Mouse (Mus musculus) frontal cortex, adult 2 months (tissue): Measurements from ENCODE around the gene 6430571L13Rik. TPM values are rescaled to one million over a fixed set of nuclear protein-coding genes. Genes with fewer than 3 reads are reported as not detected.

ENCODE experiments used
- DNase-seq, 2 experiments: peaks; one replicate each; pipeline ENCODE4 v3.0.0; 2022; ENCODE audit warnings: low spot score in 1 of 2; ENCODE audit errors: extremely low spot score in 1 of 2
- polyA plus RNA-seq: library from polyadenylated mRNA; depleted of rRNA; stranded (reverse); fragments of >200 nt; gene quantifications from 2 replicates; pipeline ENCODE4 v1.2.3, GENCODE M21; 2012; rRNA removed

Gene 6430571L13Rik
- 26.2 and 26.8 TPM in 2 replicates for polyA plus RNA-seq

- DNase-seq, result peak; percentile 85 to 95
Measured at GRCm38 (mm10) chr9:107340267-107340859, at the start of gene 6430571L13Rik. Gene 6430571L13Rik, plus strand, starts transcription at chr9:107340602.

DNA sequence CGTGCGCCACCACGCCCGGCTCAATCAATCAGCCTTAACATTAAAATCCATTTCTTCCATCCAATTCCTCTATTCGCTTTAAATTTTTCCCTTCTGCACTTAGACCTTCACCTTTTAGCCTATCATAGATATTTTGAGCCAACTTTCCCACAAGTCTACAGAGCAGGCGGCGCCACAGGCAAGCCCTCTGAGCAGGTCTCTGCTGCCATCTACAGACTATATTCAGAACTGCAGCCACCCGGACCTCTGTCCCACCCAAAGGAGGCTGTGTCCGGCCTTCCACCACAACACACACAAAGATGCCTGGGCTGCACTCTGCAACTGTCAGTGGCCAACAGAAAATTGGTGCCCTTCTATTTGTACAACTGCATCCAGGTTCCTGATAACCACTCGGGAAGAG lies 49.5 kb upstream of the 6430571L13Rik start:
- peak in 1 of 2 experiments; percentile 92 for DNase-seq

DNA sequence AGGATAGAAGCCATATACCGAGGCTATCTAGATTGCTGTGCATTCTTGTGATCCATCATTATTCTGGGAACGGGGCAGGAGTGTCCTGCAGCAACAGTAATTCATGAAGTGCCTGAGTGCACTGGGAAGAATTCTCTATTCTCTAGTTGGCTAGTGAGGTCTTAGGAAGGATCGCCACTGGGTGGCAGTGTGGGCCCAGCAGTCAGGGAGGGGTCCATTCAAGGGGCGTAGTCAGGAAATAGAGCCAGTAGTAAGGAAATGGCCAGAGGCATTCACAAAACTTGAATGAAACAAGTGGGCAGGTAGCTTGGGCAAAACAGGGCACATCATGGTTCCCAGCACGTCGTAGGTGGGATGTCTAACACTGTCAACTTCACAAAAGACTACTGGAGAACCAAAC lies 46.2 kb upstream of the 6430571L13Rik start:
- peak in 1 of 2 experiments; percentile 83 for DNase-seq

DNA sequence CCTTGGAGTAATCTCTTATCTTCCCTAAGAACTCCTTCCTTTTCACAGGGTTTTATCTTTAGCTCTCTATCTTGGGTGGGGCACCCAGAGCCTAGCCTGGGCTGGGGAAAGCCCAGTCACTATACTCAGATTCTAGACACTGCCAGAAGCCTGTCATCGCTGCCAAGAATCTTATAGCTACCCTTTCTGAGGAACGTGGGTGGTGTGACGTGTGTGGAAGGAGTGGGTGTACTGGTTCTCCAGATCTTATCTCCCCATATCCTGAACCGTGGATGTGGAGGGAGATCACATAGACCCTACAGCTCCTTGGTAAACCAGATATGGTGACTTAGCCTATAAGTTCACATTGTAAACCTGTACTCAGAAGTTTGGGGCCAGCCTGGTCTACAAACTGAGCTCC lies 44.8 kb upstream of the 6430571L13Rik start:
- peak in 1 of 2 experiments; percentile 72 for DNase-seq

DNA sequence AAGGTAGTCTGAATTCAATTTTAAA lies 44.6 kb upstream of the 6430571L13Rik start, which contains the start of gene Cish:
TSS of gene Cish (plus strand) at position 11 of the 25 bp plus-strand sequence.
- no peak for DNase-seq

GRCm38 (mm10) chr9:107296041-107296440 lies 44.4 kb upstream of the 6430571L13Rik start:
- no peak for DNase-seq

DNA sequence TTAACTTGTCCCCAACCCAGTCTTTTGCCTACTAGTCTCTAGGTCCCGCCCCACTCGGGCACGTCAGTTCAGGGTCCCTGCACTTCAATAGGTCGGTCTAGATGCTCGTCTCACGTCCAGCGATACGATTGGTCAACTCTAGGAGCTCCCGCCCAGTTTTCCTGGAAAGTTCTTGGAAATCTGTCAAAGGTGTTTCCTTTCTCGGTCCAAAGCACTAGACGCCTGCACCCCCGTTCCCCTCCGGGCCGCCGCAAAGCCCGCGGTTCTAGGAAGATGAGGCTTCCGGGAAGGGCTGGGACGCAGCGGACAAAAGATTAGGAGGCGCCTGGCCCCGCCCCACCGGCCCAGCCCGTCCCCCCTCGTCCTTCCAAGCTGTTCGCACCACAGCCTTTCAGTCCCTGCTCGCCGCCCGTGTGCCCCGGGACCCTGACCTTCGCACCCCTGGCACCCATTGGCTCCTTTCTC lies 43.9 kb upstream of the 6430571L13Rik start:
- peak; percentile 87 to 97 for DNase-seq

- DNase-seq, result no peak
Measured at GRCm38 (mm10) chr9:107297059-107297458, 43.3 kb upstream of the 6430571L13Rik start.

- no peak for DNase-seq
Measured at GRCm38 (mm10) chr9:107297658-107298057, 42.7 kb upstream of the 6430571L13Rik start.

GRCm38 (mm10) chr9:107298059-107298780 lies 42.2 kb upstream of the 6430571L13Rik start:
- no peak for DNase-seq

- DNase-seq, result no peak
Measured at GRCm38 (mm10) chr9:107298876-107299275, 41.5 kb upstream of the 6430571L13Rik start.

DNA sequence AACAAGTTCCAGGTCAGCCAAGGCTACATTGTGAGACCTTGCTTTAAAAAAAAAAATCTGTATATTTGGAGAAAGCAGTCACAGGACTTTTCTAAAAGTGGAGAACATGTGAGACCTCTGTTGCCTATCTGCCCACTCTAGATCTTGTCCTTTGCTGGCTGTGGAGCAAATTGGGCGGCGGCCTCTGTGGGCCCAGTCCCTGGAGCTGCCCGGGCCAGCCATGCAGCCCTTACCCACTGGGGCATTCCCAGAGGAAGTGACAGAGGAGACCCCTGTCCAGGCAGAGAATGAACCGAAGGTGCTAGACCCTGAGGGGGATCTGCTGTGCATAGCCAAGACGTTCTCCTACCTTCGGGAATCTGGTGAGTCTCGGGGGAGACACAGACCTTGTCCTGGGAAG lies 40.6 kb upstream of the 6430571L13Rik start:
- DNase-seq, result no peak

GRCm38 (mm10) chr9:107300224-107300973 lies 40.0 kb upstream of the 6430571L13Rik start:
- no peak for DNase-seq

DNA sequence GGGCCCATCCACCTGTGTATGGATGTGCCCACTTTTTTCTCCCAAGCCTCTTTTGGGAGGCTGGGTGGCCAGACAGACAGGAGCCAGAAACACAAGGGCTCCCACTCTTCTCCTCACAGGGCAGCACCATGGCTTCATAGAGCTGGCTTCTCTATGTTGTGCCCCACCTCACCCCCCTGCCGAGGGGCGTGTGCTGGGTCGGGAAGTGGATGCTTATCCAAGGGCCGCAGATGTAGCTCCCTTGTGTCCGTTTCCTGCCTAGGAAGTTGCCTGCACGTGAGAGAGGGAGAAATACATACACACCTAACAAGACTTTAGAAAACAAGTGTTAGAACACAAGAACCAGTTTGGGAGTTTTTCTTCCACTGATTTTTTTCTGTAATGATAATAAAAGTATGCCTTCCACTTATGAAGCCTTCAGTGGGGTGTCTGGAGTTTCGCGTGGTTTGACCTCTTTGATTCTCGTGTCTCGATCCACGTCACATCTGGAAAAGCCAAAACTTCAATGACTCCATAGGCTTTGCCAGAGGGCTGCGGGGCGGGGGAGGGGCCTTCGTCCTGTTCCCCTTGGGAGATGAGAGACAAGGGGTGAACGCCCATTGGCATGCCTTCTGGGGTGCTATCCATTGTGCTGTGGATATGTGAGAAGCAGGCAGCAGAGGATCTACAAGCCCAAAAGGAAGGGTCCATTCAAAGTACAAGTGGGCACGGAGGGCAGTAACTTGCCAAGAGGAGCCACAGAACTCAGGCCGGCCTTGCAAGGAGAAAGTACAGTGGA lies 38.7 kb upstream of the 6430571L13Rik start:
- no peak for DNase-seq

DNA sequence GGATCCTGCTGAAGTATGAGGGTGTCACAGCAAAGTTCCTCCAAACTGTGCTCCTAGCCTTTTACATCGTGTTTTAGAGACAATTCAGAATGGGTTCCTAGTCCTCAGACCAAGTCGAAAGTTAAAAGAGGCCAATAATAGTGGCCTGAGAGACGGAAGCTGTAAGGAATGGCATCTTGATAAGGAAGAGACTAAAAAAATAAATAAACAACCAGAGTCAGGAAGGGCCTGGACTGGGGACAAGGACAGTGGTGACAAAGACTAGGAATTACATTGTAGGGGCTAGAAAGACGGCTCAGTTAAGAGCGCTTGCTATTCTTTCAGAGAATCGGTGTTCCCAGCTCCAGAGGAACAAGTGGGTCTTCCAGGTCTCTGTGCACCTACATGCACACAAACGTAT lies 37.8 kb upstream of the 6430571L13Rik start:
- no peak for DNase-seq

GRCm38 (mm10) chr9:107303121-107303820 lies 37.1 kb upstream of the 6430571L13Rik start:
- DNase-seq, result no peak

GRCm38 (mm10) chr9:107303900-107304299 lies 36.5 kb upstream of the 6430571L13Rik start:
- DNase-seq, result no peak

- DNase-seq, result no peak
Measured at GRCm38 (mm10) chr9:107304383-107304782, 36.0 kb upstream of the 6430571L13Rik start.

- DNase-seq, result no peak
Measured at GRCm38 (mm10) chr9:107305012-107305411, 35.4 kb upstream of the 6430571L13Rik start.
